Mouse (Mus musculus) thymus, adult 2 months (tissue): Measurements from ENCODE around the gene Fgfr1op2.

Experiments
- CTCF ChIP-seq: fragments of 200-500 bp; IDR thresholded peaks from 2 replicates; pipeline ENCODE4 v1.5.1; 2012; ENCODE audit warnings: mild to moderate bottlenecking, control low read depth, low read length, moderate library complexity, borderline replicate concordance; ENCODE audit not compliant: control insufficient read depth, poor library complexity, insufficient read depth; ENCODE audit errors: extremely low read depth
- POLR2A ChIP-seq: fragments of 200-500 bp; IDR thresholded peaks from 2 replicates; pipeline ENCODE4 v1.6.1; 2012; ENCODE audit warnings: mild to moderate bottlenecking, low read length, control low read depth, moderate library complexity; ENCODE audit not compliant: control insufficient read depth, poor library complexity, insufficient read depth; ENCODE audit errors: extremely low read depth

DNA sequence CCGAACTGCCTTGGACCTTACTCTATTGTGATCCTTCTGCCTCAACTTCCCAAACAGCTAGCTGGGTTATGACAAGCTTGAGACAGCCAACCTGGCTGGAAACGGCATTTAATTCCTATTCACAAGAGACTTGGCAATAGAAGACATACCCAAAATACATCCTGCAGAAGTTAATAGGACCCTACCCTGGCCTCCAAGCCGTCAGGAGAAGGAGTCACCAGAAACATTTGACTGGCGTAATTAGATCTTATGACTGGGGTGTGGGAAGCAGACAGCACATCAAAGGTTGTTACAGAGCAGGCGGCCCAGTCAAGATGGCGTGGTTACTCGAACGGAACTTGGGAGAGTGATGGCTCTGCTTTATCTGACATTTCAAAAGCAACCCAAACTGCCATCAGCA lies 54.8 kb downstream of the Fgfr1op2 start:
- TF ChIP-seq CTCF (no peak), POLR2A (no peak)
